Mouse (Mus musculus) adrenal gland, postnatal 4 days (tissue): ENCODE data around the gene Nr5a2. TPM values are rescaled to one million over a fixed set of nuclear protein-coding genes. Genes with fewer than 3 reads are reported as not detected.

Experiments used
- DNase-seq, 2 experiments: peaks; one replicate each; pipeline ENCODE4 v3.0.0; 2021 to 2022; ENCODE audit warnings: low spot score in 2 of 2, mixed read lengths in 2 of 2
- long read RNA-seq, 2 experiments: library from polyadenylated mRNA; stranded (forward); transcript quantifications; one replicate each; pipeline ENCODE4 v2.0.0; 2021
- total RNA-seq, 2 experiments: library from RNA; stranded (reverse); gene quantifications; 2 replicates each; pipeline ENCODE4 v1.2.3; 2021

Gene Nr5a2
- total RNA-seq: 1 to 10 TPM; 3.4 to 5.2 TPM
- long read RNA-seq, experiment 1: 0 reads
- long read RNA-seq, experiment 2: 0 reads

DNA sequence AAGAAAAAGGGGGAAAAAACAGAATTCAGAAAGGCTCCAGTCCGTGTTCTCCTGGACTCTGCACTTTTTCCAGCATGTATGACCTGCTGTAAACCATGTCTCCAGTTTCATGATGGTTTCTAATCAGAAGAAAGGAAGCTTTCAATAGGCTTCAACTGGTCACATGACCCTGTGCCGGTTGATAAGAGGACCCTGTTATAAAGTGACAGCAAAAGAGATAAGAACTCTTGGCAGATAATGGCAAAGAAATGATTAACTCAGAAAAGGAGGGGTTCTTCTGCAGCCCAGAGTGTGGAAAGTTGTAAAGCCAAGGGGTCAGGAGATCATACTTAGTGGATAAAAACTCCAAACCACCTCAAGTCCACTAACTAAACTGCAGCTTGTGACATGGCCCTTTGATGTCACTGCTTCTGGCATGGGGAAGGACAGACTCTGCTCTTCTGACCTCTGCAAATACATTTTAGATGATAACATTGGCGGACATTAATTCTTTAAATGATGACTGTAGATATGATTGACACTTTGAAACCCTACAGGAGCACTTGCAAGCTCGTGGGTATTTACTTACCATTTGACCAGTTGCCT is at the start of gene Nr5a2:
Gene Nr5a2, minus strand, starts transcription at position 21 of the 585 bp plus-strand sequence.
- DNase-seq: no peak

DNA sequence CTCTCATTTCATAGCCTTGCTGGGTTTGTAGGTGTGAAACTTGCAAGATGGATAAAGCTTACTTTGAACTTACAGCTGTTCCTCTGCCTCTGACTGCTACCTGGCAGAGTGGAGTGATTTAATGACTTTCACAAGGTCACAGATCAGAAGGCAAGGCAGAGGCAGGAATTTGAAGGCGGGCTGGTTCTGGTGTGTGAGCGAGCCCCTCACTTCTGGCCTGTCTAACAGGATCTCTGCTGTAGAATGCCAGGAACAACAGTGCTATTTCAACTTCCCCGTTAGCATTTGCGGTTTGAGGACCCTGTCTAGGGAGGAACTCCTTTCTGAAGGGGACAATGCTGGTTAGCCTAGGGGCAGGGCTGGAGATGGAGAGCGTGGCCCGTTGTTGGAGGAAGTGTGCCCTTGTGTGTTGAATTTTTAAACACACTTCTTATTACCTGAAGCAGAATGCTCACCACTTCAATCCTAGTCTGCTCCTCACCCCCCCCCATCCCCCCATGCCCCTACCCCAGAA is 48.5 kb upstream of the Nr5a2 start:
- DNase-seq: no peak

DNA sequence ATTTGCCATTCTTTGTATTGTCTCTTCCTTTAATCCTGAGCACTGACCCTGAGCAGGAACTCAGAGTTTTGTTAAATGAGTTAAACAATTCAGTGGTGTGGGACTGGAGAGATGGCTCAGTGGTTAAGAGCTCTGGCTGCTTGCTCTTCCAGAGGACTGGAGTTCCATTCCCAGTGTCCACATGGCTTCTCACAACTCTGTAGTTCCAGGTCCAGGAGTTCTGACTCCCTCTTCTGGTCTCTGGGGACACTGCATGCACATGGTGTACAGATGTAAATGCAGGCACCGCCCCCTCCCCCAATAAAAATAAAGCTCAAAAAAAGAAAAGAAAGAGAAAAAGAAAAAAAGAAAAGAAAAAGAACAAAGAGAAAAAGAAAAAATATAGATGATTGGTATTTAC is 43.6 kb upstream of the Nr5a2 start:
- no peak for DNase-seq

DNA sequence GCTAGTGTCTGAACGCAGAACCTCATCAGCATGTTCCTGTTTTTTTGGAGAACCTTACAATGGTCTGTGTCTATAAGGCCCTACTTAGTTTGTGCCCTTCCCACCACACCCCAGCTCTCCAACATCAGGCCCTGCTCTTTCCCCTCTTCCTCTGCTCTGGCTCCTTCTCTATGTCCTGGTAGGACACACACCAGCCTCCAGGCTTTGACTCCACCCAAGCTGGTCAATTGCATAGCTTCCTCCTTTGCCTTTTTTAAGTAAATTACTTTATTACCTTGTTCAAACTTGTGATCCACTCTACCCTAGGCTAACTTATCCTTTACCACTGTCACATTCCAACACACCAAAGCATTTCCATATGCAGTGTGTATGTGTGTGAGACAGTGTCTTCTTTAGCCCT is 42.9 kb upstream of the Nr5a2 start:
- no peak for DNase-seq

GRCm38 (mm10) chr1:136991762-136992352 is 31.6 kb upstream of the Nr5a2 start:
- DNase-seq: no peak

DNA sequence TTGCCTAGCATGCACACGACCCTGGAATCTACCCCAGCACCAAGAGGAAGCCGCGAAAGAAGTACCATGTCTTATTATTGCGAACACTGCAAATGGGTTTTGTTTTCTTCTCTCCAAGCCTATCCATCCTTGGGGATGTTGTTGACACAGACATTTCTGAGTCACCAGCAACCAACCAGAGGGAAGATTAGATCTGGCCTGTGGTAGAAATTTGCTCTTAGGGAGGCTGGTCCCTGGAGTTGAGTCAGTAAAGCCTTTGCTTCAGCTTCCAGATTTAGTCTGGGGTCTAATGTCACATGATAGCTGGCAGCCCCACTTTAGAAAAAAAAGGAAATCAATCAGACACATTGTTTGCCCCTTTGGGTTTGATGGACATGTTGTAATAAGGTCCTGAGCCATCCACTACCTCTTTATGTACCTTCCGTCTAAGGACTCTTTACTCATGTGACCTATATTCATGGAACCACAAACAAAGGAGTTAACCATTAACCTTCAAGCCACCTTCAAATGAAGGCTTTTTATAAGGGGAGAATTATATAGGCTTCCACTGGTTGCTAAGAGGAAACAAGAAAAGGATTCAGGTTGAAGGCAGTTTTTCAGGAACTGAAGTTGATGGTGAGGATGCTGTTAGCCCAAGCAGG is 20.1 kb upstream of the Nr5a2 start:
- DNase-seq: no peak

DNA sequence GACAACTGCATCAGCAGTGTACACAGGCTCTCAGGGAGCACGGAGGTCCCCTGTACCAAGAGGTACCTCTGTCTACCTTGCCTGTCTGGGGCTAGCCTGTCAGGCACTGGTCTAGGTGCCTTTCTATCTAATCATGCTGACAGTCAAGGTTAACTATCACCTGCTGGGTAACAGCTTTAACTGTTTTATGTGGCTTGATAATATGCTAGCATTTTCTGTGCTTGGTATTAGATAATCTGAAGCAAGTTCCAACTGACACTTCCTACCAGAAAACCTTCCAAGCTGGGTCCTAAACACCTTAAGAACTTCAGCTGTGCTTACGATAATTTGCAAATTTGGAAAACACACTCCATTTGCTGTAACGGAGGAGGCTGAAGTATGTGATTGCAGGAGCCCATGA is 17.6 kb upstream of the Nr5a2 start:
- no peak for DNase-seq

DNA sequence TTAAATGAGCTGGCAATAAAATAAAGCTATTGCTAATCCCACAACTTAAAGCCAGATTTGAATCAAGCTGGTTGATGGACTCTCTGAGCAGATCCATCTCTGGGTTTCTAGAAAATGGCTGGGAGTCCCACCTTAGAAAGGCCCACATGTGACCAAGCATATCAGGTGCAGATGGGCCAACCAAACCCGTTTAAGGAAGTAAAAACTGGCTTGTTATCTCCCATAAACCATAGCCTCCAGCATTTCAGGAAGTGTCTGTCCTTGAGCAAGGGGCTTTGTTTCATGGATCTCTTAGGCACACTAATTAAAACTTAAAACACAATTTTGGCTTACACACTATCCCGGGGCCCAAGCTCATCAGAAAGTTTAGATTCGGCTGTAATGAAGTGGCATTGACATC is 13.8 kb upstream of the Nr5a2 start:
- DNase-seq: no peak

DNA sequence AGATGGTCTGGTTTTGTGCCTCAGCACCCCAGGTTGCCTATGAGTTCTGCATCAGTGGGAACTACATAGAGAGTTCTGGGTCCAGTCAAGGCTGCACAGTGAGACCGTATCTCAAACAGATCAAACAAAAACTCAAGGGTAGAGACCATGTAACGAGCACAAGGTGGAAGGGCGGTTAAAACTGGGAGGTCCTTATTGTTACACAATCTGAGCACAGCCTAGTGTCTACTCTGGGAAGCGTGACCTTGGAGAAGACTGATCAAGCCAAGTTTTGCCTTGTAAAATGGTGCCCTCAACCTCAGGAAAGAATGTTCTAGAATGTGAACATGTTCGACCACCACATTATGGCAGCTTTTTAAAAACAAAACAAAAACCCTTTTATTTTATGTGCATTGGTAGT is 12.8 kb upstream of the Nr5a2 start:
- DNase-seq: no peak

- no peak for DNase-seq
Measured at GRCm38 (mm10) chr1:136970995-136971394, 10.7 kb upstream of the Nr5a2 start.

DNA sequence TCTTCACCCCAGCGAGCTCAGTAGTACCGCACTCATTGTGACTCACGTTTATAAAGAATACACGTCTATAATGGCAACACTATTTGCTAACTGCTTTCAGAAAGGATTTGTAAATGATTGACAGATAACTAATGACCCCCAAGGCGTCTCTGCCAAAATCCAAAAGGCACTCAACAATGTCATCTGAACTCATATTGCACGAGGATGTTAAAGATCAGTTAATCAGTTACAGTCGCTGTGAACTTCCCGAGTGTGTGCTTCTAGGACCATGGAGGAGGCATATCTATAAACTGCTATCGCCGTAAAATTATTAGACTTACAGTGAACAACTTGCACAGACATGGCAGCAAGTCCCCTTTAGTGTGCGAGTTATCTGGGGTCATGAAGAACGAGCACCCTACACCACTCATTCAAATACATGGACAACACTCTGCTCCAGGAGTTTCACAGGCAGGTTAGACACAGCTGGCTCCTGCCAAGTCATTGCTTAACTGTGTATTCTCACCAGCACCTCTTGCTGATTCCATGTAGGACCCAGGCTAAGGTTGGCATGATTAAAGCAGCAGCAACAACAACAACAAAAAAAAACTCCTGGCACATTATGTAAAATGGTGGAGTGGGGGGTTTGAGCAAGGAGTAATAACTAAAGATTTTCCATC is 6.6 kb upstream of the Nr5a2 start:
- DNase-seq: no peak

- DNase-seq: no peak
Measured at GRCm38 (mm10) chr1:136959491-136959890, 757 bp downstream of the Nr5a2 start.

- no peak for DNase-seq
Measured at GRCm38 (mm10) chr1:136958666-136959065, 1.6 kb downstream of the Nr5a2 start.

DNA sequence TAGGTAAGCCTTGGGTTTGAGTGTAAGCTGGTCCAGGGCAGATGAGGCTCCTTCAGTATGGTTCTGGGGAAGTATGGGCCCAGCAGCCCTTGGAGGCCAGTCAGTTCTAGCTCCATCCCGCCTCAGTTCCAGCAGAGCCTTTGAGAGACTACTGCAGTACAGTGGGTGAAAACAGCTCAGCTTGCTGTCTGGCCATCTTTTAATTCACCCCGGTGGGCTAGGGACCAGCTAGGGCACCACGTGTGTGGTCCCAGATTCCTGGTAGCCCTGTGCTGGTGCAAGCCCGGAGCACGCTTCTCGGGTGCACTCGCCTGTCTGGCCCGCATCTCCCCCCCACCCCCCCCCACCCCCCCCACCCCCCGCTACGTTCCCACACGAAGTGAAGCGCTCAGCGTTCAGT is 2.1 kb downstream of the Nr5a2 start:
- no peak for DNase-seq

DNA sequence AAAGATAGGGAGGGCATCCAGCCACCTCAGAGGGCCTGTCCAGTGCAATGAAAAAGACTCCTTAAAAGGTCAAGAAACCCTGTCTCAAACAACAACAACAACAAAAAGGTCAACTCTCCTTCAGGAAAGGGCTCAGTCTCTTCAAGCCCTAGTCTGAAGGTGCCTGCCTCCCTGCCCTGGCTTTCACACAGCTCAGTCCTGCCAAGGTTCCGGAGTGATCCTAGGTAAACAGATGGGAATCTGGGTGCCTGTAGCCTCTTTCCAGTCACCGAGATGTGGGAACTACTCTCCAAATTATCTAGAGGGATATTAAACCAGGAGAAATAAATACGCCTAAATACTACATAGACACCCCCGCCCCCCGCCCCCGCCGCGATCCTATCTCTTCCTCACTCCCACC is 2.6 kb downstream of the Nr5a2 start:
- DNase-seq: no peak

DNA sequence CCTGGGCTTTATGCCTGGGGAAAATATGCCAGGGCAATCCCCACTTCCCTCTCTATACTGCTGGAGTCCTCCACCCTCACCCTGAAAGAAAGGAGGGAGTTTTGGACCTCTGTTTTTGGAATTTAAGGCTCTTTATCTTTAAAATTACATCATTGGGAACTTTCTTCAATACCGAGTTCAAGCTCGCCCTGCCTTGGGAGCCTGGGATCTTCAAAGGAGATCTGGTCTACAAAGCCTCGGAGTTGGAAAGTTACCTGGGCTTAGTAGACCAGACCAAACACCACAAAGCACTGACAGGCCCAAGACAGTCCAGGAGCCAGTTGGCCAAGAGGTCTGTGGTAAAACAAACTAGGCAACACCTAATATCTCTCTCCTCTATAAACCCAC is 6.1 kb downstream of the Nr5a2 start:
- no peak for DNase-seq

- DNase-seq: no peak
Measured at GRCm38 (mm10) chr1:136953444-136954107, 6.7 kb downstream of the Nr5a2 start.

DNA sequence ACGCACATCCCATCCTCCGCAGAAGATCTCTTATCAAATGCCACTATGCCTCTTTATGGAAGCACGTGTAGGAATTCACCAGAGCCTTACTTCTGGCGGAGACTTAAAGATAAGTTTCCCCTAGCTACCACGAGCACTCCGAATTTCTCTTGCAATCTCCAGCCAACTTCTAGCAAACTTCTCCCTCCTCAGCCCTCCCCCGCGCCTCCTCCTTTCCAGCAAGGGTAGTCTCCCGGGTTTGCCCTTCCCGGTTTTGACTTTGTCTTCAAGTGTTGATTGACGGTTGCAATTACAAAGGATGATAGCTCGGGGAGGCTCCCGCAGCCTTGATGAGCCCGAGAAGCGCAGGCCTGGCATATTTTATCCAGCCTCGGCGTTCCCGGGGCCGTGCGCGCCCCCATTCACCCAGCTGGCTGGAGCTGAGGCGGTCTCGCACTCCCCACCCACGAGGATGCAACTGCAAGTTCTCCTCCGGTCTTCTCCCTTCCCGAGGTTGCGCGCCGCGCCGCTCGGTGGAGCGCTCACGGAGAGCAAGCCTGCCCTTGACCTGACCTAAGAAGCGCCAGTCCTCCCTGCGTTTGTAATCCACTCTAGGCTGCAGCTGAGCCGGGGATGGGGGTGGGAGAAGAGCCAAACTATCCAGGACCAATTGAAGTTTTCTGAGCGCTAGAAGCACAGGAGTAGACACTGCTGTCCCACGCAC is 7.5 kb downstream of the Nr5a2 start:
- no peak for DNase-seq

DNA sequence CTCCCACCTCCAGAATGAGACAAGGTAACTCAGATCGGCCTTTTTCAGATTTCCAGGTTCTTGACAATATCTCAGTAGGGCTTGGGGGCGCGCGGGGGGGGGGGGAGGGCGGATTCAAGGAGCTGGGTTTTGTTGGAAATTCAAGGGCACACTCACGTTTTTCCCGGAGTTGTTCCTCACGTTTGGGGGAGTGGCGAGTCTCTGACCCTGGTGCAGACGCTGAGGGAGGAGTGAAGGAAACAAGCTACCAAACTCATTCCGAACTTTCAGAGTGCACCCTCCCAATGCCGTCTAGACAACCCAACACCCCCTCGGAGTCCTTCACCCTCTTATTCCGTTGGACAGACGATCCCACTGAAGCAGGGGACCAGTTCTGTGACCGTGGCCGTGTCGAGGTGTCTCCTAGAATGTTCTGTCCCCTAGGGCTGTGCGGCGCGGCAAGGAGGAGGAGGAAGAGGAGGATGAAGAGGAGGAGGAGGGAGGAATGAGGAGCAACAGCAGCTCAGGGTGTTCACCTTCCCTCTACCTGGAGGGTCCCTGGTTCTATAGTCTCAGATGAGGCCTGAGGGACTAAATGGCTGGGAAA is 8.2 kb downstream of the Nr5a2 start:
- DNase-seq: no peak

DNA sequence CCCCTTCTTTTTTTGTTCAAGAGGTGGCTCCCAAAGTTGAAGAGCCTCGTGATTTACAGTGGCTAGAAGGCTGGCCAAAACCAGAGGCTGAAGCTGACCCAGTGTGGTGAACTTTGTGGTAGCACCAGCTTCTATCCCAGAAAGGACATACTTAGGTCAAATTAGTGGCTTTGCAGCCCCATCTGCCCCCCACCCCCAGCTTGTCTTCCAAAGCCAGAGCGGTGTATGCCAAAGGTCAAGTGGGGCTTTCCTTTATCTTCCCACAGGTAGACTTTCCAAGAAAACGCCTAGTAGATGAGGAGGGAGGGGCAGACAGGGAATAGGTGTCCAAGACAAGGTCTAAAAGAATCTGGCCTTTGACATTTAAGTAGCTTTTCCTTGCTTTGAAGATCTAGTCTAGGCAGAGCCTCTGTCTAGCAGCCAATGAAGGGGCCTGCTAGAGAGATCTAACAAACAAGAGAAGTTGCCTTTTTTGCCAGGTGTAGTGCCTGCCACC is 9.0 kb downstream of the Nr5a2 start:
- DNase-seq: no peak
